Mouse (Mus musculus) heart, adult 9 months (tissue): ENCODE results near the gene Rpn1.

Experiments used
- DNase-seq, 2 experiments: peaks; one replicate each; pipeline ENCODE4 v3.0.0; 2022; ENCODE audit warnings: low spot score in 2 of 2

Gene Rpn1

GRCm38 (mm10) chr6:88084278-88085151 is at the start of gene Rpn1:
TSS of gene Rpn1 (plus strand) at chr6:88084482.
- DNase-seq, result peak; percentile 95 to 96

- DNase-seq, result no peak
Observed at GRCm38 (mm10) chr6:88037471-88038045, 46.7 kb upstream of the Rpn1 start.

GRCm38 (mm10) chr6:88039426-88039825 is 44.9 kb upstream of the Rpn1 start:
- DNase-seq, result no peak

- peak in 1 of 2 experiments; percentile 26 for DNase-seq
Observed at GRCm38 (mm10) chr6:88041221-88041620, 43.1 kb upstream of the Rpn1 start.

- no peak for DNase-seq
Observed at GRCm38 (mm10) chr6:88042336-88042735, 41.9 kb upstream of the Rpn1 start.

GRCm38 (mm10) chr6:88044234-88044576 is 40.1 kb upstream of the Rpn1 start:
- no peak for DNase-seq

- peak; percentile 96 for DNase-seq
Observed at GRCm38 (mm10) chr6:88044577-88045405, 39.5 kb upstream of the Rpn1 start, which contains the start of gene Rab7. TSS of gene Rab7 (minus strand) at chr6:88045270.

GRCm38 (mm10) chr6:88045406-88045766 is 38.9 kb upstream of the Rpn1 start:
- no peak for DNase-seq

- no peak for DNase-seq
Observed at GRCm38 (mm10) chr6:88047853-88048252, 36.4 kb upstream of the Rpn1 start.

GRCm38 (mm10) chr6:88049008-88049407 is 35.3 kb upstream of the Rpn1 start:
- no peak for DNase-seq

GRCm38 (mm10) chr6:88051206-88051605 is 33.1 kb upstream of the Rpn1 start:
- DNase-seq, result no peak

- DNase-seq, result no peak
Observed at GRCm38 (mm10) chr6:88053228-88054080, 30.8 kb upstream of the Rpn1 start.

GRCm38 (mm10) chr6:88054081-88054835 is 30.0 kb upstream of the Rpn1 start:
- DNase-seq, result no peak

GRCm38 (mm10) chr6:88055663-88056062 is 28.6 kb upstream of the Rpn1 start:
- DNase-seq, result no peak

- no peak for DNase-seq
Observed at GRCm38 (mm10) chr6:88056866-88057265, 27.4 kb upstream of the Rpn1 start.

- DNase-seq, result no peak
Observed at GRCm38 (mm10) chr6:88059903-88060302, 24.4 kb upstream of the Rpn1 start.

- DNase-seq, result no peak
Observed at GRCm38 (mm10) chr6:88060602-88061001, 23.7 kb upstream of the Rpn1 start.

- no peak for DNase-seq
Observed at GRCm38 (mm10) chr6:88061406-88061805, 22.9 kb upstream of the Rpn1 start.

- no peak for DNase-seq
Observed at GRCm38 (mm10) chr6:88062398-88062797, 21.9 kb upstream of the Rpn1 start.

- DNase-seq, result no peak
Observed at GRCm38 (mm10) chr6:88064072-88064642, 20.1 kb upstream of the Rpn1 start.
